Mouse (Mus musculus): ENCODE data around the gene Hrasls5.

Hrasls5 gene

DNA sequence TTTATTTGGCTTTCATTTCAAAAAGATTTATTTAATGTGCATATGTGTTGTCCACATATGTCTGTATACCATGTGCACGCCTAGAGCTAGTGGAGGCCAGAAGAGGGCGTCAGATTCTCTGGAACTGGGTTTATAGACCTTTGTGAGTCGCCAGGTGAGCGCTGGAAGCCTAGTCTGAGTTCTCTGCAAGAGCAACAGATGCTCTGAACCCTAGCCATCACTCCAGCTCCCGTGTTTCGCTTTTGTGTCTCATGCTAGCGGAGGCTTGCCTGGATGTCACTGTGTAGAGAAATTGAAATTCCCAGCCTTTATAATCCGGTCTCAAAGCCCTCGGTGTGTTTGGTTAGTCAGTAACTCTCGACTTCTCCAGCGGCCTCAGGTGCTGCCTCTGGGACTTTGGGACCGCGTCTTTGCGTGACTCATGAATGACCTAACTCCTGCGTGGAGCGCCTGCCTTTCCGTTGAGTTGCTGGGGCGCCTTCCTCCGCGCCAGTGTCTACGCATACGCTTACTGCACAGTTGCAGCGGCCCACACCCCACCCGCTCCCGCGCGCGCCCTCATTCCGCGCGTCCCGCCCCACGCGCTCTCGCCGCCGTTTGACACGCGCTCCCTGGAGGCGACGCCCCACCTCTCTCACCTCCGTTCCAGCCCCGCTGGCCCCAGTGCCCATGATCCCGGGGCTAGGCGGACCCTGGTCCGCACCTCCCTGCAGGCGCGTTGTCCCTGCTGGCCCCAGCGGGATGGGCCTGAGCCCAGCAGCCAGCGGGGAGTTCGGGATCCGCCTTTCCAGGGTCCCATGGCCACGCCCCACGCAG, at the start of gene Hrasls5:
Gene Hrasls5 (plus strand): TSS at position 600 of the 816 bp plus-strand sequence.
- DNase-seq, result no peak

DNA sequence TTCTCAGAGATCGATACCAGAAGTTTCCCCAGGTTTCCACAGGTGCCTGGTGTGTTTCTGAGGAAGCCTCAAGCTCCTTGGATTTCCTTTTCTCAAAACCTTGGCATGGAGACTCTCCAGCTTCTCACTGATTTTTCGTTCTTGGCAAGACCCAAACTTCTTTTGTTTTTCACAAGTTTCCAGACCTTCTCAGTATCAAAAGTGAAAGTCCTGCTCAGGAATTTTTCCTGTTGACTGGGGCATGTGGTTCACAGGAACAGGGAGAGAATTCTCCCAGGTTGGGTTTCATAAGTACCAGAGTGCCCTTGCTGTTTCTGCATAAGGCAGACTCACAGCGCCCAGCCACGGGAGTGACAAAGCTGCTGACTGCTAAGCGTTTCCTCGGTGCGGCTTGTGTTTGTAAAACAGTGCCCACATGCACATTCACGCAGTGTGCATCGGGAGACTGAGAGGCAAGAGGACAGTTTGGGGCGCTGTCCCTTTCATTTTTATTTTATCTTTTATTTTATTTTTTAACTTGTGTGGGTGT, 49.7 kb upstream of the Hrasls5 start:
- DNase-seq, result no peak

DNA sequence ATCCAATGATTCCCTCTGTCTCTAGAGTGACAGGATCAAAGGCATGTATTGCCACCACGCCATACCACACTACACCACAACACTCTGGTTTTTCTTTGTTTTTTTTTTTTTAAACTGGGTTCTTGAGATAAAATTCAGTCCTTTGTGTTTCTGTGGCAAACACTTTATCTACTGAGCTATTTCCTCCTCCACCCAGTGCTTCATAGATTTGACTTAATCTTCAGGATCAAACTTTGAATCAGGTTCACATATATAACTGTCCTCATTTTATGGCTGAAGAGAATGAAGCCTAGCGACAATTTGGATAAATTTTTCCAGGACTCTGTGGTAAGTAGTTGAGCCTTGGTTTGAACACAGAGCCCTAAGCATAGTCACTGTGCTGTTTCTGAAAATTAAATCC, 48.7 kb upstream of the Hrasls5 start:
- DNase-seq, result no peak

DNA sequence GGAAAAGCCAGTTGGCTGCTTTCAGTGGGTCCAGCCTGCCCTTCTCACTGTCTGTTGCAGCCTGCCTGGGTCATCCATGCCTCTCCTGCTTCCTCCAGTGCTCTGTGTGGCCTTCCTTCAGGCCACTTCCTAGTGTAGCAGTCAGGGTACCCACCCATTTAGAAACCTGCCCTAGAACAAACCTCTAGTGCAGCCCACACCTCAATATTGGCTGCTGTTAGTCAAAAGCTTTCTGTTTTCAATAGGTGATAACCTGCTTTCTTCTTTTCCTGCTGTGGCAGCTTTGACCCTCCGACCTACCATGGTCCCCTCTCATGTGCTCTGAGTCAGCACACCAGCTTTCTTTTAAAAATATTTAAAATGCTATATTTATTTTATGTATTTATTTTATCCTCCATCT, 47.9 kb upstream of the Hrasls5 start:
- no peak for DNase-seq

GRCm38 (mm10) chr19:7566826-7567225, 45.5 kb upstream of the Hrasls5 start:
- no peak for DNase-seq

- DNase-seq, result no peak
These were observed 44.0 kb upstream of the Hrasls5 start for GRCm38 (mm10) chr19:7568364-7568763.

DNA sequence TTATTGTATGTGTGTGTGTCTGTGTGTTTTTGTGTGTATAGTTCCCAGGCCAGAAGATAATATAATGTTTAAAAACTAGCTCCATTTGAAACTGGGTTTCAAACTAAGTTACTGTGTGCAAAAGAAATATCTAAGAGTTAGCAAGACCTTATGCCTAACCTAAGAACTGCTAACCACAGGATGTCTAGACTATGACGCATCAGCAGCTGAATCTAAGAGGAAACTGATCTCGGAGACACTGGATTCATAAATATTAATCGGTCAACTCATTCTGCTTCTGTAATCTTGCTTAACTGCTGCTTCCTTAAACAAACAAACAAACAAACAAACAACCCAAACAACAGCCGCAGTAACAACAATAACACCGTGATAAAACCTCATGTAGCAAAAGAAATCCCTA, 42.7 kb upstream of the Hrasls5 start:
- no peak for DNase-seq

GRCm38 (mm10) chr19:7576180-7576579, 36.2 kb upstream of the Hrasls5 start:
- DNase-seq, result no peak

DNA sequence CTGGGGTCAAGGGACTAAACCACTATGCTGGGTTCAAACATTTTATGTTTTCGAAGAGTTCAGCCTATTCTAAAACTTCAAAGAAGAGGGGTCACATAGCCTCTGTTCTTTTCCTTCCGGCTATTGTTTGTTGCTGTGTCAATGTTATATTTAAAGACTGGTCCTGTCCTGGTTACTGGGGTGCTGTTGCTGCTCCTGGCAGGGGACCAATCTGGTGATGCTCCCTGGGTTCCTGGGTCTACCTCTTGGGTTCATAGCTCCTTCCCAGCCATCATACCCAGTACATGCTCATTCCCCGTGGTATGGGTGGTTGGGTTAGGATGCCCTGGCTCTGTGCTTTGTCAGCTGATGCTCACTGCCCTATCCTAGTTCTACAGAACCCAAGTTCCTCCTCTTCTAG, 34.6 kb upstream of the Hrasls5 start:
- no peak for DNase-seq

DNA sequence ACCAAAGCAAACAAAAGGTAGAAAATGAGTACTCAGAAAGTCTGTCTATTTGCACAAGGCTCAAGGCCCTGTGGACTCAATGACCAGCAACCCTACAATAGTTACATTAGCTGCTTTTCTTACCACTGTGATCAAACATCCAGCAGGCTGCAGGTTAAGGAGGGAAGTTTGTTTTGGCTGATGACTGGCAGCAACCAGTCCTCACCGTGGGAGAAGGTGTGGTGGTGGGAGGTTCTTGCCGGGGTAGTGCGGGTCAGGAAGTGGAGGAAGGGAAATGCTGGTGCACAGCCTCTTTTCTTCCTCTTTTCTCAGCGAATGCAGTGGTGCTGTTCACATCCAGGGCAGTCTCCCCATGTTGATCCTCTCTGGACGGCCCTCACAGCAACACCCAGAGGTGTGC, 31.3 kb upstream of the Hrasls5 start:
- DNase-seq, result no peak

GRCm38 (mm10) chr19:7583101-7583500, 29.2 kb upstream of the Hrasls5 start:
- no peak for DNase-seq

DNA sequence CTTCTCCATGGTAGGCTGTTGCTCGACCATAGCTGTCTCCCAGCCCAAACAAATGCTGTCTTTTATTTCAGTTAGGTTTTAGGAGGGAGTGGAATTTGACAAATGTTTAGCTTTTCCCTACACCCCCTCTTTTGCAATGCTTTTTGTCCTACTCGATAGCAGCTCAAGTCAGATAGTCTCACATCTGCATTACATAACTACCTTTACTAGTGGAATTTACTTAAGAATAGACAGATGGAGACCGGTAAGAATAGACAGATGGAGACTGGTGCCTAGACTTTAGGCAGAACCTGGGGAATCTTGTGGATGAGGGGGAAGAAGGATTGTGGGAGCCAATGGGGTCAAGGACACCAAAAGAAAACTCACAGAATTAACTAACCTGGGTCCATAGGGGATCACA, 28.7 kb upstream of the Hrasls5 start:
- no peak for DNase-seq

DNA sequence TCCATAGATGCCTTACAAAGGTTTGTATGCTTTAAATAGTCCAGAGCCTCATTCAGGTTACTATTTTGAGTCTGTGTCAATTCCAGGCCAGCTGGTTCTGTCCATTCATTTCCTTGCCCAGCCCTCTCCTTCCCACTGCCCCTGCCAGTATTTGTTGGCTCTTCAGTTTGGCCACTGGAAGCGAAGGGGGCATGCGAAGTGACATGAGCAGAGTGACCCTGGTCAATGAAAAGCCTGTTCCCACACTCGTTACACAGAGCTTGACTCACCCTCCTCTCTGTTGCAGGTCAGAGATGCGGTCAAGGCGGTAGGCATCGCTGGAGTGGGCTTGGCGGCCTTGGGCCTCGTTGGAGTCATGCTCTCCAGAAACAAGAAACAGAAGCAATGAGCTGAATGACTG, 27.1 kb upstream of the Hrasls5 start:
- no peak for DNase-seq

- DNase-seq, result no peak
These were observed 26.6 kb upstream of the Hrasls5 start for GRCm38 (mm10) chr19:7585764-7586163.

DNA sequence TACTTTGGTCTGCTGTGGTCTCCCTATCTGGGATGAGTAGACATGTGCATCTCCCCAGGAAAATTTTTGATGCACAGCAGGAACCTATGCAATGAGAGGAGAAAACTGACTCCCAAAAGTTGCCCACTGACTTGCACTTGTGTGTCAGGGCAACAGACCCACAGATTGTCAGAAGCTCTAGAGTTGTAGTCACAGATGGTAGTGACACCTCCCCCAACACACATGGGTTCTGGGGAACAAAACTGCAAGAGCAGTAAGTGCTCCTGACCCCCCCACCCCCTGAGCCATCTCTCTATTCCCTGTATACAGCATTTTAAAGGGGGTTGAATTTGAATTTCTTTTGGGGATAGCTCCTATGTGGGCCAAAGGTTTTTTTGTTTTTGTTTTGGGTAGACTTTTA, 21.5 kb upstream of the Hrasls5 start:
- DNase-seq, result no peak

DNA sequence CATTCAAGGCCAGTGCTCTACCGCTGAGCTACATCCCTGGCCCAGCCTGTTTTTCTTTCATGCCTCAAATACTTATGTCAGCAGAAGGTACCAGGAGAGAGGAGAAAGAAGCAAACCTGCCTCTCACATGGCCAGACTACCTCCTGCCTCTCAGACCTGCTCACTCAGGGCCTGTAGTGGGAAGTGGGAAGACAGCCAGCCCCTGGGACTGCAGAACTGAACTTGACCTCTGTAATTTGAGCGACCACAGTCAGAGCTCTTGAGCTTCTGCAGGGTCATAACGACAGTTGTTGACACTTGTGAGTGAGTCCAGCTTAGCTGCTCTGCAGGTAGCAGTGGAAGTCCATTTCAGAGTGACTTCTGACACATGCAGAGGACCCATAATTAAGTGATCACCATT, 20.3 kb upstream of the Hrasls5 start:
- DNase-seq, result no peak

- DNase-seq, result no peak
These were observed 16.8 kb upstream of the Hrasls5 start for GRCm38 (mm10) chr19:7595534-7595933.

GRCm38 (mm10) chr19:7598481-7598880, 13.9 kb upstream of the Hrasls5 start:
- no peak for DNase-seq

GRCm38 (mm10) chr19:7601551-7601950, 10.8 kb upstream of the Hrasls5 start:
- no peak for DNase-seq

GRCm38 (mm10) chr19:7604107-7604506, 8.2 kb upstream of the Hrasls5 start:
- no peak for DNase-seq

GRCm38 (mm10) chr19:7605013-7605412, 7.3 kb upstream of the Hrasls5 start:
- DNase-seq, result no peak

DNA sequence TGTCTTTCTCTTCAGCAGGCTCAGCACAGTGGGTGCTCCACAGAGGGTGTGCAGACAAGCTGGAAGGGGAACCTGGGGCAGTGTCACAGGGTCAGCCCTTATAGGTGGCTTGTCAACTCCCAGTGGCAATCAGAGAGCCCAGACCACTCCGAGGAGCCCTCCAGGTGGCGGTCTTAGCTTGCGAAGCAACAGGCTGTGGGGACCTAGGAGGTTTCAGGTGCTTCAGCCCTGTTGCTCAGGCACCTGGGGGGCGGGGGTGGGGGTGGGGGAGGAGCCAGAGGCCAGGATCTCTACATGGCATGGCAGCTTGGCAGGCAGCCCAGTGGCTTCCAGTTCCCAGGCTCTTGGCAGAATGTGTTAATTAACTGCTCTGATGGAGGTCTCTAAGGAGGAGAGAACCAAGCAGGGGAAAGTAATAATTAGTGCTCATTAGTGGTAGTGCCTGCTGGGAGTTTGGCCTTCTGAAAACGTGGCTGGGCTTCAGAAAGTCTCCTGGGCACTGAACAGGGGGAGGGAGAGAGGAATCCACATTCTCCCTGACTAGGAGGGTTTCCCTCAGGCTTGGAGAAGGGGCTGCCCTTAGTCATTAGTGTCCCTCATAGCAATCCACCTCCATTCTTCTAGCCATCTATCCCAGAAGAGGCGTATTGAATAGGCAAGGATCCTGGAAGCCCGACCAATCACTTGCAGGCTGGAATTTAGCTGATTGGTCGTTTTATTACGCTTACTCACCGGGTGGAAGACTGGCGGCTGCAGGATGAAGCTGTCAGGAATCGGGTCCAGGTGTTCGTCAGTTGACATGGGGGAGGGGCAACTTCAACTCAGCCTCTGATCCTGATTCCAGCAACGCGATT, 6.2 kb upstream of the Hrasls5 start:
- peak; percentile 16 for DNase-seq

GRCm38 (mm10) chr19:7606801-7607689, 5.3 kb upstream of the Hrasls5 start, which contains the start of gene Lgals12:
Gene Lgals12 (minus strand): TSS chr19:7607193.
- no peak for DNase-seq

Data from cerebellum, adult 9-10 months (tissue).